Mouse (Mus musculus) forebrain, embryonic 10.5 days (tissue): ENCODE results near the gene Iqsec3. TPM values are rescaled to one million over a fixed set of nuclear protein-coding genes. Genes with fewer than 3 reads are reported as not detected.
"Not testable (repeated sequence)": the region's sequence is repeated elsewhere in the genome, so short reads cannot be mapped to it uniquely, and the experiment has no call there.

Source experiments
- DNase-seq: peaks from one replicate; pipeline ENCODE4 v3.0.0-alpha.2; 2017; ENCODE audit warnings: low spot score; ENCODE audit errors: extremely low spot score
- H3K27ac ChIP-seq: fragments of 300-500 bp; sonication (generic); 2 replicates; pipeline ENCODE4 v1.5.1; 2016; ENCODE audit warnings: mild to moderate bottlenecking
- H3K27me3 ChIP-seq: fragments of 300-500 bp; sonication (generic); 2 replicates; pipeline ENCODE4 v1.6.1; 2016; ENCODE audit warnings: mild to moderate bottlenecking; ENCODE audit not compliant: poor library complexity, severe bottlenecking
- H3K36me3 ChIP-seq: fragments of 300-500 bp; sonication (generic); replicated peaks from 2 replicates; pipeline ENCODE4 v1.6.1; 2016; ENCODE audit warnings: mild to moderate bottlenecking, moderate library complexity
- H3K4me1 ChIP-seq: fragments of 300-500 bp; sonication (generic); 2 replicates; pipeline ENCODE4 v1.6.1; 2016
- H3K4me3 ChIP-seq: fragments of 300-500 bp; sonication (generic); 2 replicates; pipeline ENCODE4 v1.5.1; 2016; ENCODE audit warnings: mild to moderate bottlenecking, moderate library complexity
- H3K9me3 ChIP-seq: fragments of 300-500 bp; sonication (generic); 2 replicates; pipeline ENCODE4 v1.6.1; 2016; ENCODE audit warnings: mild to moderate bottlenecking, moderate library complexity
- WGBS: fragments of 180-500 bp; shearing (Covaris S2); methylation state at CpG from one replicate; pipeline ENCODE4 v1.1.7; 2016; 5-methylcytosine and 5-hydroxymethylcytosine counted together
- polyA plus RNA-seq: library from polyadenylated mRNA; unstranded; fragments of >200 nt; fragmentation: Nextera tagmentation; extraction: Ambion mirVana; gene quantifications from 2 replicates; pipeline ENCODE4 v1.2.1, GENCODE M21; 2016

Gene Iqsec3
- polyA plus RNA-seq, 1 experiment from 2014 or later = 0.20 TPM

DNA sequence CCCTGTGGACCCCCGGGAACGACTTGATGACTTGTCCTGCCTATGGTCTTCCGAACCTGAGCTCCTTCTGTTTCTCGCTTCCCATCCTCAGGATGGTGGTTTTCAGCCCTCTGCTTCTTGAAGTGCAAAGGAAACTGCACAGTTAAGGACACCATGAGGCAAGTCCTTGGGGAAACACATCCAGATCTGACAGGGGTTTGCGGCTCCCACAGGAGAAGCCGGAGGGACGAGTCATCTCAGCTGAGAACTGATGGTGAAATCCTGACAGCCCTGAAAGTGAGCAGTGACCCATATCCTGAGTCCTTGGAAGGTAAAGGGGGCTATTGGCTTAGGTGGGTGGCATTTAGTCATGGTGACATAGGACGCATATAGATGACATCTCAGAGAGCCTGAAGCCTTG is 92.9 kb downstream of the Iqsec3 start:
- peaks cover 12% of the 10 kb centered on the region for H3K4me1 ChIP-seq
- no peak overlapping the region for H3K27ac ChIP-seq
- H3K4me3 ChIP-seq = no peak overlapping the region
- peaks cover 9% of the 10 kb centered on the region; the same call in 1 of the 2 replicates for H3K27me3 ChIP-seq
- H3K36me3 ChIP-seq = no peaks in the 10 kb centered on the region
- WGBS = 86% methylated on average over 8 of the region's 8 CpGs
- H3K9me3 ChIP-seq = no peaks in the 10 kb centered on the region
- DNase-seq = no peak

DNA sequence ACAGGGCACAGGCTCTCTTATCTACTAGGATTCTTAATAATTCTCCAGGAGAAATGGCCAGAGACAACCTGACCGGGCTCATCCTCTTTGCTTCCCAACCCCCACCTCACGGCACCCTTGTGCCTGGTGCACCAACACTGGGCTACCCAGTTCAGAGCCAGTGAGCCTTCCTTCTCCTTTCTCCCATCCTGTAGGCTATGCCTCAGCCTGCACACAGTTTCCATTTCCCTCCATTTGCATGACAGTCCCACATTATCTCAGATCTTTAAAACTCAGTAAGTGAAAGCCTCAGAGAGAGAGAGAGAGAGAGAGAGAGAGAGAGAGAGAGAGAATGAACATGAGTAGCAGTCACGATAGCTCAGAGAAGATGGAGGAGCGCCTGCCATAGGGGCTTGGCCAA is 95.2 kb downstream of the Iqsec3 start:
- no peaks in the 10 kb centered on the region for H3K9me3 ChIP-seq
- peaks cover 3% of the 10 kb centered on the region; the same call in 1 of the 2 replicates for H3K27me3 ChIP-seq
- H3K36me3 ChIP-seq = no peaks in the 10 kb centered on the region
- no peaks in the 10 kb centered on the region; the same call in 1 of the 2 replicates for H3K4me1 ChIP-seq
- no peak overlapping the region for H3K4me3 ChIP-seq
- H3K27ac ChIP-seq = no peak overlapping the region
- WGBS = 71% methylated on average over 4 of the region's 4 CpGs
- no peak for DNase-seq

DNA sequence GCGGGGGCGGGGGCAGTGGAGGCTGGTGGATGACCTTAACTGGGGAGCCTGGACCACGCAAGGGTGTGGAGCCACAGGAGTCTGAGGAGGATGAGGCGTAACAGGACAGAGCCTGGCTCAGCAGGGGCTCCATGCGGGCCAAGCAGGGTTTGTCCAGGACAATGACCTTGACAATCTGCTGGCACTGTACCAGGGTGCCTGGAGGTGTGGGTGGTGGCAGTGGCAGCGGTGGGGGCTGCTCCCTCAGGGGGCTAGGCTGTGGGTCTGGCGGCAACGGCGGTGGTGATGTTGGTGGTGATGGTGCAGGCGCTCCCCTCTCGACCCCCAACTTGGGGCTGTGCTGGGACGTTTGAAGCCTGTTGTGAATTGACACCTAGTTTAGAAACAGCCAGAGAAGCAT is 97.3 kb downstream of the Iqsec3 start:
- Histone ChIP-seq H3K9me3 (no peaks in the 10 kb centered on the region), H3K4me1 (no peaks in the 10 kb centered on the region), H3K4me3 (no peak overlapping the region), H3K36me3 (no peaks in the 10 kb centered on the region), H3K27ac (no peak overlapping the region), H3K27me3 (peaks cover 3% of the 10 kb centered on the region; the same call in 1 of the 2 replicates)
- 88% methylated on average over 12 of the region's 12 CpGs for WGBS
- no peak for DNase-seq

DNA sequence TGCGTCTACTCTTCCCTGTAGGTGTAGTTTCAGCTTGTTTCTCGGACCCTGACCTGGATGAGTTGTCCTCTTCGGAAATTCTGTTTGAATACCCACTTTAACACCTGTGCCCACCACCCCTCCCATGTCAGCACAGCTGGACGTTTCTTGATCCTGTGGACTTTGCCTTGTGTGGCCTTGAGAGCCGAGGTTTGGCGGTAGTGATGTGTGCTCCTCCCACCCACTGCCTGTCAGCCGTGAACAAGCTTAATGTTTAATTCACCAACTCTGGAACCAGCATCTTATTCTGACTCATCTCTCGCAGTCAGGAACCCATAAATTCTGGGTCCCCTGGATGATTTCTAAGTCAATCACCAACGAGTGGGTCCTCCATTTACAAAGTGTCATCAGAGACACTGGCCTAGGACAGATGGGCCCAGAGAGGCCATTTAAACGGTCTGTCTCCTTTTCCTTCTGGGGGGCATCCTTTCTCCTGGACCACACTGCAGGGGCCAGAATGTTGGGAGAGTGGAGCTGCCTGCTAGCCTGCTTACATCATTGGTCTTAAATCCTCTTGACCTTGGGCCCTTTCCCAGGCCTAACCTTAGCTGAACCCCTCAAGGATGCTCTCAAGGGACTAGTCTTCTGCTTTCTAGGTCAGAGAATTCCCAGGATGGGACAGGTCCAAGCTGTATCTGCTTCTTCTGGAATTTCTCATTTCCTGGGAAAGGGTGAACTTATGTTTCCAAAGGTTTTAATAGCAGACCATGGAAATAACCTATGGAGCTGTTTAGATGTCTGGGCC is 102.1 kb downstream of the Iqsec3 start:
- no peak overlapping the region for H3K27ac ChIP-seq
- 85% methylated on average over 10 of the region's 10 CpGs for WGBS
- DNase-seq = no peak

DNA sequence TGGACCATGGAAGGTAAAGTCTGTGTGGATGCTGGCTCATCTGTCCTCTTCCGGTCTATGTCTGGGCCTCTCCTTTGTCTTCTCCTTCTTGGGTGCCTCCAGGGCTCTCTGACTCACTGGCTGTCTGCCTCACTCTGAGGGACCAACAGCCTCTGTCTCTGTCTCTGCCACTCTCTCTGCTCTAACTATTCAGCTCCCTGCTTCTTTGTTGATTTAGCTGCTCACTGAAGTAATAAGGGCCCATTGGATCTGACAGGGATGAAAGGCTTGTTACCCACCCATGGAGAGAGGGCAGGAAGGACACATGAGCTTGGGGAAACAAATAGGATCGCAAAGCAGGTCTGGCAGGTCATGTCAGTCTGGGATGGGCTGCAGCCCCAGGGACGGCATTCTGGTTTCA is 106.4 kb downstream of the Iqsec3 start:
- DNase-seq = no peak
- Histone ChIP-seq H3K9me3 (no peaks in the 10 kb centered on the region), H3K27ac (no peak overlapping the region), H3K27me3 (no peaks in the 10 kb centered on the region), H3K4me1 (peaks cover 3% of the 10 kb centered on the region; the same call in 1 of the 2 replicates), H3K36me3 (no peaks in the 10 kb centered on the region), H3K4me3 (no peak overlapping the region)
- WGBS = 73% methylated on average over 3 of the region's 3 CpGs

More for the DNA sequence above, 102.1 kb downstream of the Iqsec3 start:
- Histone ChIP-seq H3K36me3 (no peaks in the 10 kb centered on the region), H3K4me3 (no peak overlapping the region), H3K27me3 (no peaks in the 10 kb centered on the region), H3K9me3 (no peaks in the 10 kb centered on the region), H3K4me1 (no peaks in the 10 kb centered on the region)

DNA sequence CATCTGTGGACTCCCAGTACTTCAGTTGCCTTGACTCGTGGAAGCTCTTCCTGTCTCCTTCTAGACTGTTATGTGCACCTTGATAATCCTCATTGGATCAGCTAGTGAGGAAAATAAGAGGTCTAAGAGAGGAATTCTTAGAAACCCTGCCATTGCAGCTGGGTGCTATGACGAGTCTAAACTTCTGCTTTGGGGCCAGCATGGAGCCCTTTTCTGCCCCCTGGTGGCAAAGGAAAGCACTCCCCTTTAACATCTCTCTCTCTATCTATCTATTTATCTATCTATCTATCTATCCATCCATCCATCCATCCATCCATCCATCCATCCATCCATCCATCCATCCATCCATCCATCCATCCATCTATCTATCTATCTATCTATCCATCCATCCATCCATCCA is 106.9 kb downstream of the Iqsec3 start:
- H3K4me1 ChIP-seq, H3K27me3 ChIP-seq, H3K4me3 ChIP-seq, H3K9me3 ChIP-seq, H3K36me3 ChIP-seq, H3K27ac ChIP-seq, DNase-seq: not testable (repeated sequence)
- WGBS = 16% methylated on average over 2 of the region's 2 CpGs

DNA sequence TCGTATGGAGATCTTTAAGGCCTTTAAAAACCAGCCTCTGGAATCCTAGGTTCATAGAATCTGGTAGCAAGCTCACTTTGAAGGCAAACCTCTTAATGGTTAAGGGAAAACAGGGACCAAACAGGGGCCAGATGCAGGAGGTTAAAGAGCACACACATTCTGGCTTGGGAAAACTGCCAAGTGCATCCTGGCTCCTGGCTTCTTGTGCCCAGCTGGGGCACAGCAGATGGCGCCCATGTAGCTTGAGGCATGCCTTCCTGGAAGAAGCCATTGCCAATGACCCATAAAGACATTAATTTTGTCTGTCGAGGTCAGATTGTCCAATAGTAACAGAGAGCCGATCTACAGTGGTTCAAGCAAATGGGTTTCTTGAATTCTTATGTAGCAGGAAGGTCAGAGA is 109.5 kb downstream of the Iqsec3 start:
- 78% methylated on average over 4 of the region's 4 CpGs for WGBS
- Histone ChIP-seq H3K27me3 (no peaks in the 10 kb centered on the region), H3K4me1 (peaks cover 3% of the 10 kb centered on the region; the same call in 1 of the 2 replicates), H3K9me3 (no peaks in the 10 kb centered on the region), H3K36me3 (no peaks in the 10 kb centered on the region), H3K4me3 (no peak overlapping the region), H3K27ac (no peak overlapping the region)
- DNase-seq = no peak

DNA sequence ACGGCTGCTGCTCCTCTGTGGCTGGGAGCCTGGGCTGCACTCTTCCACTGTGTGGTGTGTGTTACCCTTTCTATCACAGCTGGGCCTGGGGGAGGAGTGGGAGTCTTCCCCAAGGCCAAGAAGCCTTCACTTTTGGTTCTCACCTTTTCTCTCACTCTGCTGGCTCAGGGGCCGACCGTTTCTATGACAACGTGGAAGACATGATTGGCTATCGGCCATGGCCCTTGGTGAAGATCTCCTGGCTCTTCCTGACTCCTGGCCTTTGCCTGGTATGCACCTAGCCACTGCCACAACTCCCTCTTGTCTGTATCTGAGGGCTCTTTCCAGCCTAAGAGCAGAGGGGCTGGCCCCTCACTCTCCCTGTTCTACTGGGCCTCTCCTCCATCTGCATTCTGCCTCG is 110.4 kb downstream of the Iqsec3 start:
- peaks cover 3% of the 10 kb centered on the region; the same call in 1 of the 2 replicates for H3K4me1 ChIP-seq
- H3K27me3 ChIP-seq = no peaks in the 10 kb centered on the region
- 91% methylated on average over 6 of the region's 6 CpGs for WGBS
- no peaks in the 10 kb centered on the region for H3K9me3 ChIP-seq
- H3K4me3 ChIP-seq = no peak overlapping the region
- no peak for DNase-seq
- no peak overlapping the region for H3K27ac ChIP-seq
- no peaks in the 10 kb centered on the region for H3K36me3 ChIP-seq

DNA sequence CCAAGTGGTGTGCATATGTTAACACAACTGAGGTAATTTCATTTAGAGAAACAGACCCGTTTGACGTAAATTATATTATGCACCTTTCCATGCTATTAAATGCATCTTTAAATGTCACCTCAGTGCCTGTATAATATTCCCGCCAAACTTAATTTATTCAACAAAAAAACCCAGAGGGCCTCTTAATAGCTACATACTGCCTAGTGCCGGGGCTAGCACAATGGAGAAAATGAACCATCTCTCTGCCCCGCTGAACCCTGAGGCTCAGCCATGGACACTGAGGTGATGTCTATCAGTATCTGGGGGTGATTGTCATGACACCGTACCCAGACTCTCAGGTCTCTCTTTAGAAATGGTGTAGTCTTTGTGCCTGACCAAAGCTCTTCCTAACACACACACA is 116.2 kb downstream of the Iqsec3 start:
- Histone ChIP-seq H3K9me3 (no peaks in the 10 kb centered on the region), H3K36me3 (no peaks in the 10 kb centered on the region), H3K4me1 (peaks cover 7% of the 10 kb centered on the region), H3K4me3 (no peak overlapping the region), H3K27ac (no peak overlapping the region), H3K27me3 (no peaks in the 10 kb centered on the region; the same call in 1 of the 2 replicates)
- 88% methylated on average over 6 of the region's 6 CpGs for WGBS
- DNase-seq = no peak

DNA sequence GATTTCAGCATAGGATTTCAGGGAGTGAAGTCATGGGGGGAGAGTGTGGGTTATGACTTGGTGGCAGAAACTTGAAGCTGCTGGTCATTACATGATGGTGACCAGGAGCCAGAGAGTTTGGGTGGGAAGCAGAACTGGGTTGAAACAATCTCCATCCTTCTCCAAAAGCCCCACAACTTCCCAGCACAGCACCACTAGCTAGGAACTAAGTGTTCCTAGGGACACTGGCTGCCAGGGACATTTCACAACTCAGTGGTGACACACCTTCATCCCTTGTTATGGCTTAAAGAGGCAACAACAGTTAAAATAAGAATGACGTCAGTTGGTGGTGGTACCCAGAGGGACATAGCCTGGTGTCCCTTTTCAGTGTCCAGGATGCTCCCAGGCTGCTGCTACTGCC is 117.4 kb downstream of the Iqsec3 start:
- no peak for DNase-seq
- Histone ChIP-seq H3K4me1 (peaks cover 15% of the 10 kb centered on the region), H3K4me3 (no peak overlapping the region), H3K27ac (no peak overlapping the region), H3K36me3 (no peaks in the 10 kb centered on the region), H3K9me3 (no peaks in the 10 kb centered on the region), H3K27me3 (no peaks in the 10 kb centered on the region; the same call in 1 of the 2 replicates)
- 92% methylated on average over 1 of the region's 1 CpGs for WGBS

DNA sequence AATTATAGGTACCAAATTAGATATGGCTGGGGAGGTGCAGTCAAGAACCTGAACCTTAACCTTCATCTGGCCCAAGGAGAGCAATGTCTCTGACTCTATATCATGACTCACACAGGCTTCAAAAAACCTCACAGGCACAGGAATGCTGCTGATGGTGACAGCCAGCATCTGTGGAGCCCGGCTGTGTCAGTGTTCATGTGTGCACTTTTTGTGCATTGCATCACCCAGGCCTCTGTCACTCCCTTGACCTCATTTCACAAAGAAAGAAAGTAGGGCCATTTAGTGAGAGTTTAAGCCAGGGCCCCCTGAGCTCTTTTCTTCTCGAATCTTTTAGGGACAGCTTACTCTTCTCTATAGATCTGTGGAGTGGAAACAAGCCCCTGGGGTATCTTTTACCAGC is 121.2 kb downstream of the Iqsec3 start:
- H3K4me1 ChIP-seq = peaks cover 15% of the 10 kb centered on the region
- peaks cover 7% of the 10 kb centered on the region for H3K27me3 ChIP-seq
- DNase-seq = no peak
- H3K4me3 ChIP-seq = no peak overlapping the region
- no peaks in the 10 kb centered on the region for H3K36me3 ChIP-seq
- H3K9me3 ChIP-seq = no peaks in the 10 kb centered on the region
- WGBS = 30% methylated on average over 2 of the region's 2 CpGs
- H3K27ac ChIP-seq = no peak overlapping the region

DNA sequence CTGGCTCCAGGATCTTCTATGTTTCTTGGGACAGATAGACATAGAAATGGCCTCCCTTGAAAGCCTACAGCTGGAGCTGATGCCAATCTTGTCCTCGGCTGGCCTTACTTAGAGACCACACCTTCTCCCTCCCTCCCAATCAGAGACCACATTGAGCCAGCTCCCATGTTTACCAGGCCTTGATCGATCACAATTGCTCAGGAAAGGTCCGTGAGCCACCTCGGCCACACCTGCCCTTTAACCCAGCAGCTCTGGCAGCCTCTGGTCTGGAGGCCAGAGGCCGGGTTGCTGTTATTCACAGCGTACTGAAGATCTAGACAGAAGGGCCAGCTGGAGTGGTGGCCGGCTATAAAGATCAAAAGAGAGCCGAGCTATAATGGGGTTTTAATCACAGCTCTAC is 127.0 kb downstream of the Iqsec3 start:
- no peak for DNase-seq
- H3K9me3 ChIP-seq = no peaks in the 10 kb centered on the region
- H3K4me3 ChIP-seq = no peak overlapping the region
- no peak overlapping the region for H3K27ac ChIP-seq
- H3K27me3 ChIP-seq = peaks cover 39% of the 10 kb centered on the region
- 47% methylated on average over 8 of the region's 8 CpGs for WGBS
- no peaks in the 10 kb centered on the region for H3K36me3 ChIP-seq
- H3K4me1 ChIP-seq = peaks cover 26% of the 10 kb centered on the region

DNA sequence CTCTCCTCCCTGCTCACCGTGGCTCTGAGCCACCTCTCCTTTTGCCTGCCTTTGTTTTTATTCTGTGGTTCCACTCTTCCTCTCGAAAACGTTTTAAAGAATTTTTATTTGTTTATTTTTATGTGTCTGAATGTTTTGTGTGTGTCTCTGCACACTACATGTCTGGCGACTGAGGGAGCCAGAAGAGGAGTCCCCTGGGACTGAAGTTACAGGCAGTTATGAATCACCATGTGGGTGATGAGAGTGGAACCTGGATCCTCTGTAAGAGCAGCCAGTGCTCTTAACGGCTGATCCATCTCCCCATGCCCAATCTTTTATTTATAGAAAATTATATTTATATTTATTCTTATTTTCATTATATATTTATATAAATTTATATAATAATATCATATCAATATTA is 129.1 kb downstream of the Iqsec3 start:
- H3K36me3 ChIP-seq = no peaks in the 10 kb centered on the region
- WGBS = 82% methylated on average over 5 of the region's 5 CpGs
- H3K4me3 ChIP-seq = no peak overlapping the region
- DNase-seq = no peak
- H3K9me3 ChIP-seq = no peaks in the 10 kb centered on the region
- H3K27me3 ChIP-seq = peaks cover 49% of the 10 kb centered on the region
- H3K4me1 ChIP-seq = peaks cover 26% of the 10 kb centered on the region
- H3K27ac ChIP-seq = no peak overlapping the region
